In genomic region chr6:53201281-53201956, GRCm38 (mm10) we compare ENCODE assay signal across 9 mouse cellular contexts.
DNase-seq lines count a peak whose midpoint lies in the region; ATAC-seq lines count a peak whose summit lies in the region.
"Had no signal": no experiment of that assay in that cellular context is flagged by ENCODE, and none has a peak within 500 bp of the region (broad histone marks: within the 10 kb centered on the region; RNA-seq: fewer than 3 reads in every experiment).

No protein-coding gene starts in this region.

- ATAC-seq in forebrain, embryonic 16.5 days: no peak
- ATAC-seq in midbrain, embryonic 14.5 days (ENCODE audit: low FRiP score, low TSS enrichment): no peak
- ATAC-seq in midbrain, embryonic 15.5 days (replicated peaks): no peak
- ATAC-seq in limb, embryonic 15.5 days (ENCODE audit: insufficient number of reproducible peaks, low FRiP score, low TSS enrichment, low read depth): no peak
- no peak for ATAC-seq in granulocyte monocyte progenitor cell, adult 5-6 weeks (replicated peaks; ENCODE audit: poor library complexity, severe bottlenecking)
- ATAC-seq: lung, postnatal 0 days had no signal

- no peaks in the 10 kb centered on the region for H3K36me3 ChIP-seq in forebrain, embryonic 10.5 days (replicated peaks)
- H3K36me3 ChIP-seq in forebrain, embryonic 16.5 days (ENCODE audit: control insufficient read depth, insufficient read depth): no peaks in the 10 kb centered on the region
- H3K36me3 ChIP-seq in midbrain, embryonic 14.5 days (ENCODE audit: control insufficient read depth, insufficient read depth, low read length): no peaks in the 10 kb centered on the region
- no peaks in the 10 kb centered on the region for H3K36me3 ChIP-seq in midbrain, embryonic 15.5 days (replicated peaks)
- no peaks in the 10 kb centered on the region for H3K36me3 ChIP-seq in limb, embryonic 15.5 days

- no peak overlapping the region for H3K4me3 ChIP-seq in forebrain, embryonic 10.5 days
- no peak overlapping the region for H3K4me3 ChIP-seq in forebrain, embryonic 16.5 days (replicated peaks; ENCODE audit: low read length)
- no peak overlapping the region for H3K4me3 ChIP-seq in midbrain, embryonic 14.5 days (replicated peaks; ENCODE audit: low read depth, low read length)
- no peak overlapping the region for H3K4me3 ChIP-seq in midbrain, embryonic 15.5 days
- H3K4me3 ChIP-seq in limb, embryonic 15.5 days: no peak overlapping the region

- no peaks in the 10 kb centered on the region for H3K9me3 ChIP-seq in forebrain, embryonic 10.5 days
- no peaks in the 10 kb centered on the region for H3K9me3 ChIP-seq in forebrain, embryonic 16.5 days (ENCODE audit: control insufficient read depth, low read length)
- H3K9me3 ChIP-seq in midbrain, embryonic 14.5 days (ENCODE audit: control insufficient read depth, low read length): no peaks in the 10 kb centered on the region
- no peaks in the 10 kb centered on the region for H3K9me3 ChIP-seq in midbrain, embryonic 15.5 days
- H3K9me3 ChIP-seq in limb, embryonic 15.5 days: no peaks in the 10 kb centered on the region

- H3K27me3 ChIP-seq in forebrain, embryonic 10.5 days (ENCODE audit: poor library complexity, severe bottlenecking): no peaks in the 10 kb centered on the region
- H3K27me3 ChIP-seq in forebrain, embryonic 16.5 days (replicated peaks; ENCODE audit: control insufficient read depth, insufficient read depth, low read length): no peaks in the 10 kb centered on the region
- no peaks in the 10 kb centered on the region for H3K27me3 ChIP-seq in midbrain, embryonic 14.5 days (ENCODE audit: control insufficient read depth, insufficient read depth, low read length)
- H3K27me3 ChIP-seq in midbrain, embryonic 15.5 days (replicated peaks): no peaks in the 10 kb centered on the region
- no peaks in the 10 kb centered on the region for H3K27me3 ChIP-seq in limb, embryonic 15.5 days

- DNase-seq in forebrain, embryonic 10.5 days (ENCODE audit: extremely low spot score, low spot score): no peak
- peak; percentile 44 for DNase-seq in midbrain, embryonic 14.5 days
- peak; percentile 64 for DNase-seq in embryo, embryonic 10.5 days (ENCODE audit: low spot score)
- DNase-seq in testis, postnatal 14 days (ENCODE audit: low spot score): no peak

- H3K4me1 ChIP-seq in forebrain, embryonic 10.5 days: peaks cover 17% of the 10 kb centered on the region
- peaks cover 13% of the 10 kb centered on the region for H3K4me1 ChIP-seq in forebrain, embryonic 16.5 days (replicated peaks; ENCODE audit: control insufficient read depth, insufficient read depth, low read length)
- H3K4me1 ChIP-seq in midbrain, embryonic 14.5 days (ENCODE audit: control insufficient read depth, insufficient read depth, low read length): 0 out of 2 replicates have a peak, but pooled peaks cover 8% of the 10 kb centered on the region
- H3K4me1 ChIP-seq in midbrain, embryonic 15.5 days: peaks cover 17% of the 10 kb centered on the region
- H3K4me1 ChIP-seq in limb, embryonic 15.5 days: peaks cover 22% of the 10 kb centered on the region

- H3K27ac ChIP-seq in forebrain, embryonic 10.5 days: peak overlapping the region; percentile 8
- H3K27ac ChIP-seq in forebrain, embryonic 16.5 days (ENCODE audit: low read length): no peak overlapping the region
- no peak overlapping the region for H3K27ac ChIP-seq in midbrain, embryonic 14.5 days (replicated peaks; ENCODE audit: low read depth, low read length)
- H3K27ac ChIP-seq in midbrain, embryonic 15.5 days: no peak overlapping the region
- H3K27ac ChIP-seq in limb, embryonic 15.5 days: peak overlapping the region; percentile 43

- whole genome bisulfite sequencing in forebrain, embryonic 10.5 days: 21% methylated on average over 10 of the region's 10 CpGs
- WGBS in forebrain, embryonic 16.5 days: 17% methylated on average over 10 of the region's 10 CpGs
- WGBS in midbrain, embryonic 14.5 days: 29% methylated on average over 10 of the region's 10 CpGs
- 23% methylated on average over 10 of the region's 10 CpGs for WGBS in midbrain, embryonic 15.5 days
- 9% methylated on average over 10 of the region's 10 CpGs for WGBS in limb, embryonic 15.5 days

- H3K9ac ChIP-seq in forebrain, embryonic 16.5 days (replicated peaks; ENCODE audit: low read depth, low read length): no peak overlapping the region
- no peak overlapping the region for H3K9ac ChIP-seq in midbrain, embryonic 14.5 days (replicated peaks; ENCODE audit: low read length)
- no peak overlapping the region for H3K9ac ChIP-seq in midbrain, embryonic 15.5 days
- H3K9ac ChIP-seq in limb, embryonic 15.5 days: no peak overlapping the region

- no peak overlapping the region for H3K4me2 ChIP-seq in forebrain, embryonic 16.5 days (ENCODE audit: low read length)
- no peak overlapping the region for H3K4me2 ChIP-seq in midbrain, embryonic 14.5 days (ENCODE audit: low read length)
- H3K4me2 ChIP-seq in midbrain, embryonic 15.5 days: no peak overlapping the region
- H3K4me2 ChIP-seq in limb, embryonic 15.5 days: no peak overlapping the region

Comparison
In these comparisons a context has a peak if more than half of its experiments do, and no peak if none do; other contexts are left out.
1. H3K27ac ChIP-seq: peak in forebrain, embryonic 10.5 days (single experiment) and limb, embryonic 15.5 days (single experiment); none in forebrain, embryonic 16.5 days (single experiment), midbrain, embryonic 14.5 days (single experiment) and midbrain, embryonic 15.5 days (single experiment).
2. DNase-seq: peak in midbrain, embryonic 14.5 days (single experiment) and embryo, embryonic 10.5 days (single experiment); none in forebrain, embryonic 10.5 days (single experiment) and testis, postnatal 14 days (single experiment).